Comparison of ENCODE assay signal across 8 mouse cellular contexts in genomic region chr3:38888111-38888510, GRCm38 (mm10). TPM values are rescaled to one million over a fixed set of nuclear protein-coding genes. Genes with fewer than 3 reads are reported as not detected.
DNase-seq lines count a peak whose midpoint lies in the region; ATAC-seq and TF ChIP-seq lines count a peak whose summit lies in the region.

No protein-coding gene starts in this region.

- H3K9ac ChIP-seq in ES-Bruce4 (ENCODE audit: low read depth, poor library complexity, severe bottlenecking): no peak overlapping the region
- peak overlapping the region; percentile 90 for H3K9ac ChIP-seq in forebrain, embryonic 13.5 days
- no peak overlapping the region for H3K9ac ChIP-seq in heart, postnatal 0 days (replicated peaks; ENCODE audit: low read depth, low read length)
- no peak overlapping the region for H3K9ac ChIP-seq in liver, embryonic 16.5 days (ENCODE audit: low read depth, low read length)
- peak overlapping the region; percentile 90 for H3K9ac ChIP-seq in neural tube, embryonic 15.5 days (replicated peaks)

- H3K27me3 ChIP-seq in ES-Bruce4 (ENCODE audit: control insufficient read depth, insufficient read depth, low read length, poor library complexity, severe bottlenecking): peaks cover 5% of the 10 kb centered on the region; the same call in 1 of the 2 replicates
- H3K27me3 ChIP-seq in forebrain, embryonic 13.5 days: no peaks in the 10 kb centered on the region
- H3K27me3 ChIP-seq in heart, postnatal 0 days (ENCODE audit: control insufficient read depth, insufficient read depth, low read length): peaks cover 13% of the 10 kb centered on the region
- peaks cover 31% of the 10 kb centered on the region for H3K27me3 ChIP-seq in liver, embryonic 16.5 days (ENCODE audit: control insufficient read depth, insufficient read depth, low read depth, low read length)
- no peaks in the 10 kb centered on the region for H3K27me3 ChIP-seq in neural tube, embryonic 15.5 days (replicated peaks)

- TF ChIP-seq CTCF in ES-Bruce4 (IDR thresholded peaks at IDR 0.05; ENCODE audit: low read depth, low read length): peak; percentile 51
- peak; percentile 50 for TF ChIP-seq CTCF in heart, postnatal 0 days (IDR thresholded peaks at IDR 0.05; ENCODE audit: low read depth)

- H3K9me3 ChIP-seq in ES-Bruce4 (replicated peaks; ENCODE audit: control insufficient read depth, insufficient read depth, low read length, poor library complexity, severe bottlenecking): no peaks in the 10 kb centered on the region
- H3K9me3 ChIP-seq in forebrain, embryonic 13.5 days (replicated peaks): no peaks in the 10 kb centered on the region
- H3K9me3 ChIP-seq in heart, postnatal 0 days (replicated peaks; ENCODE audit: control insufficient read depth, low read length): no peaks in the 10 kb centered on the region
- no peaks in the 10 kb centered on the region for H3K9me3 ChIP-seq in liver, embryonic 16.5 days (replicated peaks; ENCODE audit: control insufficient read depth, low read length)
- no peaks in the 10 kb centered on the region for H3K9me3 ChIP-seq in neural tube, embryonic 15.5 days (replicated peaks)

- ATAC-seq in forebrain, embryonic 13.5 days: no peak
- no peak for ATAC-seq in heart, postnatal 0 days (ENCODE audit: insufficient read depth, low read depth)
- no peak for ATAC-seq in liver, embryonic 16.5 days (ENCODE audit: low read depth)
- ATAC-seq in neural tube, embryonic 15.5 days (ENCODE audit: low FRiP score): peak; percentile 12; the same call in 1 of the 2 replicates

- H3K4me2 ChIP-seq in forebrain, embryonic 13.5 days: peak overlapping the region; percentile 98
- peak overlapping the region; percentile 74 for H3K4me2 ChIP-seq in heart, postnatal 0 days (ENCODE audit: low read depth, low read length)
- H3K4me2 ChIP-seq in liver, embryonic 16.5 days (ENCODE audit: low read depth, low read length): peak overlapping the region; percentile 71
- H3K4me2 ChIP-seq in neural tube, embryonic 15.5 days: peak overlapping the region; percentile 87

- TF ChIP-seq EP300 in ES-Bruce4 (IDR thresholded peaks at IDR 0.05; ENCODE audit: insufficient read depth, low read depth, low read length): no peak
- TF ChIP-seq EP300 in heart, postnatal 0 days (IDR thresholded peaks at IDR 0.05; ENCODE audit: low read depth): no peak

- H3K36me3 ChIP-seq in ES-Bruce4 (ENCODE audit: control insufficient read depth, insufficient read depth, low read length, poor library complexity, severe bottlenecking): no peaks in the 10 kb centered on the region
- H3K36me3 ChIP-seq in forebrain, embryonic 13.5 days (ENCODE audit: poor library complexity, severe bottlenecking): peaks cover 34% of the 10 kb centered on the region
- no peaks in the 10 kb centered on the region; the same call in 1 of the 2 replicates for H3K36me3 ChIP-seq in heart, postnatal 0 days (replicated peaks; ENCODE audit: control insufficient read depth, insufficient read depth, low read length)
- no peaks in the 10 kb centered on the region for H3K36me3 ChIP-seq in liver, embryonic 16.5 days (ENCODE audit: control insufficient read depth, insufficient read depth)
- peaks cover 12% of the 10 kb centered on the region for H3K36me3 ChIP-seq in neural tube, embryonic 15.5 days

- no peak overlapping the region for H3K27ac ChIP-seq in ES-Bruce4 (ENCODE audit: insufficient read depth, low read length)
- H3K27ac ChIP-seq in forebrain, embryonic 13.5 days: no peak overlapping the region; the same call in 1 of the 2 replicates
- no peak overlapping the region for H3K27ac ChIP-seq in heart, postnatal 0 days (ENCODE audit: low read depth)
- H3K27ac ChIP-seq in liver, embryonic 16.5 days (ENCODE audit: low read length): no peak overlapping the region
- peak overlapping the region; percentile 95 for H3K27ac ChIP-seq in neural tube, embryonic 15.5 days (replicated peaks)

- TF ChIP-seq POLR2A in ES-Bruce4 (IDR thresholded peaks at IDR 0.05; ENCODE audit: insufficient read depth, low read length): no peak

- peak; percentile 67 for DNase-seq in brain, adult 2 months (ENCODE audit: low read depth, low spot score)
- no peak for DNase-seq in heart, postnatal 0 days (ENCODE audit: low spot score)
- DNase-seq in kidney, postnatal 36 days: peak; percentile 57 to 86
- DNase-seq in urinary bladder, postnatal 4 days (ENCODE audit: low spot score in 2 of 2): peak; percentile 47 to 77

- 12% methylated on average over 24 of the region's 24 CpGs for WGBS in forebrain, embryonic 13.5 days
- 15% methylated on average over 24 of the region's 24 CpGs for whole genome bisulfite sequencing in heart, postnatal 0 days
- 9% methylated on average over 24 of the region's 24 CpGs for WGBS in liver, embryonic 16.5 days (ENCODE audit: insufficient replicate concordance)
- WGBS in neural tube, embryonic 15.5 days: 7% methylated on average over 24 of the region's 24 CpGs

- H3K4me3 ChIP-seq in ES-Bruce4 (ENCODE audit: low read depth, low read length): peak overlapping the region; percentile 44
- peak overlapping the region; percentile 85 for H3K4me3 ChIP-seq in forebrain, embryonic 13.5 days
- peak overlapping the region; percentile 63 for H3K4me3 ChIP-seq in heart, postnatal 0 days (ENCODE audit: low read depth, low read length)
- peak overlapping the region; percentile 62 for H3K4me3 ChIP-seq in liver, embryonic 16.5 days (ENCODE audit: low read depth, low read length)
- H3K4me3 ChIP-seq in neural tube, embryonic 15.5 days (replicated peaks): peak overlapping the region; percentile 69

- H3K4me1 ChIP-seq in ES-Bruce4 (ENCODE audit: control insufficient read depth, insufficient read depth, low read length): no peaks in the 10 kb centered on the region
- H3K4me1 ChIP-seq in forebrain, embryonic 13.5 days: peaks cover 67% of the 10 kb centered on the region
- peaks cover 9% of the 10 kb centered on the region for H3K4me1 ChIP-seq in heart, postnatal 0 days (ENCODE audit: control insufficient read depth, insufficient read depth)
- no peaks in the 10 kb centered on the region; the same call in none of the 2 replicates for H3K4me1 ChIP-seq in liver, embryonic 16.5 days (ENCODE audit: control insufficient read depth, low read depth, low read length)
- peaks cover 43% of the 10 kb centered on the region for H3K4me1 ChIP-seq in neural tube, embryonic 15.5 days

RNA-seq across cellular contexts. Expression of gene Fat4, which starts 1.4 kb away (rescaled TPM):
- 0.13 and 0.15 TPM in 2 replicates for polyA plus RNA-seq in ES-Bruce4 (2011; ENCODE audit: insufficient read depth, insufficient read length, low read depth, missing spikeins)
- polyA plus RNA-seq in forebrain, embryonic 13.5 days (2015; fragmentation: Nextera tagmentation; extraction: Ambion mirVana): 9.7 TPM in 2 replicates
- 14.0 and 16.1 TPM in 2 replicates for total RNA-seq in heart, postnatal 0 days (2014; rRNA removed; ENCODE audit: low replicate concordance)
- 0.97 and 1.0 TPM in 2 replicates for polyA plus RNA-seq in heart, postnatal 0 days (2015; fragmentation: Nextera tagmentation; extraction: Ambion mirVana)
- polyA plus RNA-seq in liver, embryonic 16.5 days (2015; fragmentation: Nextera tagmentation; extraction: Ambion mirVana): 0.16 and 0.27 TPM in 2 replicates
- polyA plus RNA-seq in neural tube, embryonic 15.5 days (2015; fragmentation: Nextera tagmentation; extraction: Ambion mirVana): 10.6 and 11.8 TPM in 2 replicates

Comparison
In these comparisons a context has a peak if more than half of its experiments do, and no peak if none do; other contexts are left out.
1. H3K9ac ChIP-seq: peak in forebrain, embryonic 13.5 days (single experiment) and neural tube, embryonic 15.5 days (single experiment); none in ES-Bruce4 (single experiment), heart, postnatal 0 days (single experiment) and liver, embryonic 16.5 days (single experiment).
2. Peak in every context shown above with its lines, with median percentiles within 50 percentile points of each other: H3K4me3 ChIP-seq and H3K4me2 ChIP-seq.